ENCODE assay signal across 13 mouse cellular contexts in genomic region chr11:32063775-32064510, GRCm38 (mm10).
DNase-seq lines count a peak whose midpoint lies in the region; ATAC-seq and TF ChIP-seq lines count a peak whose summit lies in the region.
"Had no signal": no experiment of that assay in that cellular context is flagged by ENCODE, and none has a peak within 500 bp of the region (broad histone marks: within the 10 kb centered on the region; RNA-seq: fewer than 3 reads in every experiment).

No protein-coding gene starts in this region.

- H3K9me3 ChIP-seq in embryonic facial prominence, embryonic 14.5 days (ENCODE audit: control insufficient read depth, low read length), result no peaks in the 10 kb centered on the region
- H3K9me3 ChIP-seq in hindbrain, embryonic 12.5 days (replicated peaks), result no peaks in the 10 kb centered on the region
- H3K9me3 ChIP-seq in midbrain, embryonic 16.5 days (replicated peaks; ENCODE audit: control insufficient read depth, low read length, poor library complexity, severe bottlenecking), result no peaks in the 10 kb centered on the region
- H3K9me3 ChIP-seq in kidney, embryonic 15.5 days (replicated peaks), result no peaks in the 10 kb centered on the region
- H3K9me3 ChIP-seq: heart, embryonic 15.5 days had no signal

- no peak overlapping the region for H3K4me2 ChIP-seq in embryonic facial prominence, embryonic 14.5 days (ENCODE audit: low read depth, low read length)
- H3K4me2 ChIP-seq in hindbrain, embryonic 12.5 days (replicated peaks), result peak overlapping the region; percentile 11; the same call in 1 of the 2 replicates
- H3K4me2 ChIP-seq in midbrain, embryonic 16.5 days (ENCODE audit: low read length), result peak overlapping the region; percentile 23; the same call in 1 of the 2 replicates
- H3K4me2 ChIP-seq in kidney, embryonic 15.5 days, result no peak overlapping the region
- H3K4me2 ChIP-seq: heart, embryonic 15.5 days had no signal

- no peak overlapping the region for H3K4me3 ChIP-seq in embryonic facial prominence, embryonic 14.5 days (ENCODE audit: low read depth, low read length)
- no peak overlapping the region for H3K4me3 ChIP-seq in hindbrain, embryonic 12.5 days
- H3K4me3 ChIP-seq in midbrain, embryonic 16.5 days (ENCODE audit: low read depth, low read length), result no peak overlapping the region
- no peak overlapping the region for H3K4me3 ChIP-seq in kidney, embryonic 15.5 days (replicated peaks)
- H3K4me3 ChIP-seq: erythroblast, embryonic 14.5 days; heart, embryonic 15.5 days had no signal

- WGBS in embryonic facial prominence, embryonic 14.5 days, result 11% methylated on average over 10 of the region's 10 CpGs
- WGBS in hindbrain, embryonic 12.5 days, result 5% methylated on average over 10 of the region's 10 CpGs
- WGBS in midbrain, embryonic 16.5 days, result 4% methylated on average over 10 of the region's 10 CpGs
- WGBS in kidney, embryonic 15.5 days, result 27% methylated on average over 9 of the region's 10 CpGs

- no peaks in the 10 kb centered on the region for H3K27me3 ChIP-seq in embryonic facial prominence, embryonic 14.5 days (replicated peaks; ENCODE audit: control insufficient read depth, insufficient read depth, low read length)
- H3K27me3 ChIP-seq in hindbrain, embryonic 12.5 days, result peaks cover 4% of the 10 kb centered on the region; the same call in 1 of the 2 replicates
- no peaks in the 10 kb centered on the region for H3K27me3 ChIP-seq in midbrain, embryonic 16.5 days (ENCODE audit: control insufficient read depth, insufficient read depth, low read depth, low read length)
- no peaks in the 10 kb centered on the region for H3K27me3 ChIP-seq in kidney, embryonic 15.5 days
- H3K27me3 ChIP-seq: heart, embryonic 15.5 days had no signal

- ATAC-seq in embryonic facial prominence, embryonic 14.5 days (ENCODE audit: low read depth), result 0 out of 2 replicates have a peak, but pooled peaks have one; percentile 45
- ATAC-seq in hindbrain, embryonic 12.5 days (ENCODE audit: low FRiP score), result peak; percentile 59
- peak; percentile 72 for ATAC-seq in midbrain, embryonic 16.5 days
- ATAC-seq in kidney, embryonic 15.5 days (replicated peaks; ENCODE audit: low FRiP score), result no peak
- ATAC-seq: liver, postnatal 0 days had no signal

- H3K27ac ChIP-seq in embryonic facial prominence, embryonic 14.5 days (replicated peaks; ENCODE audit: low read depth, low read length), result no peak overlapping the region
- H3K27ac ChIP-seq in hindbrain, embryonic 12.5 days, result peak overlapping the region; percentile 80
- H3K27ac ChIP-seq in midbrain, embryonic 16.5 days (ENCODE audit: low read length), result peak overlapping the region; percentile 96
- no peak overlapping the region for H3K27ac ChIP-seq in kidney, embryonic 15.5 days
- H3K27ac ChIP-seq: heart, embryonic 15.5 days had no signal

- H3K36me3 ChIP-seq in embryonic facial prominence, embryonic 14.5 days (ENCODE audit: control insufficient read depth, insufficient read depth, low read length), result no peaks in the 10 kb centered on the region
- peaks cover 15% of the 10 kb centered on the region for H3K36me3 ChIP-seq in hindbrain, embryonic 12.5 days
- H3K36me3 ChIP-seq in midbrain, embryonic 16.5 days (ENCODE audit: control insufficient read depth, insufficient read depth, low read length), result peaks cover 6% of the 10 kb centered on the region; the same call in 1 of the 2 replicates
- no peaks in the 10 kb centered on the region for H3K36me3 ChIP-seq in kidney, embryonic 15.5 days
- H3K36me3 ChIP-seq: heart, embryonic 15.5 days had no signal

- H3K9ac ChIP-seq in embryonic facial prominence, embryonic 14.5 days (ENCODE audit: low read depth, low read length), result no peak overlapping the region
- H3K9ac ChIP-seq in hindbrain, embryonic 12.5 days, result no peak overlapping the region
- H3K9ac ChIP-seq in midbrain, embryonic 16.5 days (ENCODE audit: low read depth, low read length), result peak overlapping the region; percentile 52
- H3K9ac ChIP-seq in kidney, embryonic 15.5 days, result no peak overlapping the region
- H3K9ac ChIP-seq: heart, embryonic 15.5 days; liver, postnatal 0 days had no signal

- DNase-seq in brain, embryonic 14.5 days (ENCODE audit: low read depth), result peak; percentile 89
- no peak for DNase-seq in embryonic facial prominence, embryonic 14.5 days (ENCODE audit: low spot score)
- DNase-seq in kidney, postnatal 36 days, result no peak
- no peak for DNase-seq in heart, postnatal 25 days (ENCODE audit: low spot score)
- DNase-seq in spleen, postnatal 14 days (ENCODE audit: low spot score in 2 of 2), result no peak
- DNase-seq: gastrocnemius, postnatal 14 days; kidney, adult 11 months; liver, postnatal 0 days had no signal

- intact Hi-C loops in heart, postnatal 25 days (cut with DNase I), result no loop called here

- H3K4me1 ChIP-seq in embryonic facial prominence, embryonic 14.5 days (ENCODE audit: control insufficient read depth, insufficient read depth, low read length), result peaks cover 15% of the 10 kb centered on the region; the same call in 1 of the 2 replicates
- peaks cover 19% of the 10 kb centered on the region for H3K4me1 ChIP-seq in hindbrain, embryonic 12.5 days
- peaks cover 40% of the 10 kb centered on the region for H3K4me1 ChIP-seq in midbrain, embryonic 16.5 days (ENCODE audit: control insufficient read depth, insufficient read depth, low read length)
- no peaks in the 10 kb centered on the region for H3K4me1 ChIP-seq in kidney, embryonic 15.5 days

- TF ChIP-seq CTCF in brain, embryonic 14.5 days (IDR thresholded peaks at IDR 0.05; ENCODE audit: borderline replicate concordance, extremely low read depth, insufficient read depth, insufficient read length), result no peak

- TF ChIP-seq POLR2A in brain, embryonic 14.5 days (IDR thresholded peaks at IDR 0.05; ENCODE audit: borderline replicate concordance, extremely low read depth, insufficient read depth, insufficient read length, poor library complexity, severe bottlenecking), result no peak

Comparison
In these comparisons a context has a peak if more than half of its experiments do, and no peak if none do; other contexts are left out.
1. H3K27ac ChIP-seq: peak in hindbrain, embryonic 12.5 days (single experiment) and midbrain, embryonic 16.5 days (single experiment); none in embryonic facial prominence, embryonic 14.5 days (single experiment) and kidney, embryonic 15.5 days (single experiment).
2. H3K4me2 ChIP-seq: peak in hindbrain, embryonic 12.5 days (single experiment) and midbrain, embryonic 16.5 days (single experiment); none in embryonic facial prominence, embryonic 14.5 days (single experiment) and kidney, embryonic 15.5 days (single experiment).